Mouse (Mus musculus) embryonic fibroblast, embryonic 13.5 days (primary cell): ENCODE measurements around the gene Rab5c.

Experiments used
- CTCF ChIP-seq: IDR thresholded peaks from 2 replicates; pipeline ENCODE4 v1.5.1; 2011; ENCODE audit warnings: mild to moderate bottlenecking, control low read depth, low read length, moderate library complexity, borderline replicate concordance; ENCODE audit not compliant: insufficient read depth
- POLR2A ChIP-seq: IDR thresholded peaks from 2 replicates; pipeline ENCODE4 v1.6.1; 2011; ENCODE audit warnings: low read depth, mild to moderate bottlenecking, control low read depth, low read length, moderate library complexity

- no peak for TF ChIP-seq POLR2A
- no peak for TF ChIP-seq CTCF
These were observed 3.3 kb upstream of the Rab5c start for GRCm38 (mm10) chr11:100741348-100741747.
